Mouse (Mus musculus): ENCODE results near the gene Ciao2b.

Ciao2b gene

GRCm38 (mm10) chr8:104627065-104627740 is 14.6 kb downstream of the Ciao2b start:
- in situ Hi-C loops (cut with MboI; ENCODE audit: unreplicated experiment in 2 of 2): no loop called here

- in situ Hi-C loops (cut with MboI; ENCODE audit: unreplicated experiment in 2 of 2): no loop called here
Measured at GRCm38 (mm10) chr8:104624161-104624560, 17.6 kb downstream of the Ciao2b start, which contains the start of gene Cdh16. Gene Cdh16 (minus strand): TSS chr8:104624396.

- in situ Hi-C loops (cut with MboI; ENCODE audit: unreplicated experiment in 2 of 2): no loop called here
Measured at GRCm38 (mm10) chr8:104620765-104621164, 21.0 kb downstream of the Ciao2b start.

GRCm38 (mm10) chr8:104613119-104613518 is 28.6 kb downstream of the Ciao2b start:
- in situ Hi-C loops (cut with MboI; ENCODE audit: unreplicated experiment in 2 of 2): loop anchor here in 1 of 2 experiments (10.0 kb wide), 1 partner anchor 492 kb away; no protein-coding TSS in a partner anchor

- in situ Hi-C loops (cut with MboI; ENCODE audit: unreplicated experiment in 2 of 2): loop anchor here in 1 of 2 experiments (10.0 kb wide), 1 partner anchor 493 kb away; no protein-coding TSS in a partner anchor
Measured at GRCm38 (mm10) chr8:104611613-104612012, 30.2 kb downstream of the Ciao2b start.

GRCm38 (mm10) chr8:104610185-104610766 is 31.5 kb downstream of the Ciao2b start:
- in situ Hi-C loops (cut with MboI; ENCODE audit: unreplicated experiment in 2 of 2): loop anchor here in 1 of 2 experiments (10.0 kb wide), 1 partner anchor 495 kb away; no protein-coding TSS in a partner anchor

GRCm38 (mm10) chr8:104609222-104609621 is 32.5 kb downstream of the Ciao2b start:
- in situ Hi-C loops (cut with MboI; ENCODE audit: unreplicated experiment in 2 of 2): loop anchor here in 1 of 2 experiments (10.0 kb wide), 2 partner anchors 136 to 416 kb away; no protein-coding TSS in a partner anchor

- in situ Hi-C loops (cut with MboI; ENCODE audit: unreplicated experiment in 2 of 2): loop anchor here in 1 of 2 experiments (10.0 kb wide), 2 partner anchors 137 to 417 kb away; no protein-coding TSS in a partner anchor
Measured at GRCm38 (mm10) chr8:104607944-104608343, 33.8 kb downstream of the Ciao2b start.

GRCm38 (mm10) chr8:104606329-104606728 is 35.4 kb downstream of the Ciao2b start:
- in situ Hi-C loops (cut with MboI; ENCODE audit: unreplicated experiment in 2 of 2): loop anchor here in 1 of 2 experiments (10.0 kb wide), 2 partner anchors 138 to 418 kb away; no protein-coding TSS in a partner anchor

GRCm38 (mm10) chr8:104603245-104603593 is 38.5 kb downstream of the Ciao2b start:
- in situ Hi-C loops (cut with MboI; ENCODE audit: unreplicated experiment in 2 of 2): loop anchor here in 1 of 2 experiments (5.0 to 10.0 kb wide), 3 partner anchors 39 to 422 kb away; partner anchors contain the start of gene Ciao2b

GRCm38 (mm10) chr8:104602468-104603244 is 39.1 kb downstream of the Ciao2b start:
- in situ Hi-C loops (cut with MboI; ENCODE audit: unreplicated experiment in 2 of 2): loop anchor here in 1 of 2 experiments (5.0 to 10.0 kb wide), 3 partner anchors 40 to 422 kb away; partner anchors contain the start of gene Ciao2b

GRCm38 (mm10) chr8:104601941-104602371 is 39.8 kb downstream of the Ciao2b start:
- in situ Hi-C loops (cut with MboI; ENCODE audit: unreplicated experiment in 2 of 2): loop anchor here in 1 of 2 experiments (5.0 to 10.0 kb wide), 3 partner anchors 40 to 423 kb away; partner anchors contain the start of gene Ciao2b

GRCm38 (mm10) chr8:104601386-104601785 is 40.4 kb downstream of the Ciao2b start:
- in situ Hi-C loops (cut with MboI; ENCODE audit: unreplicated experiment in 2 of 2): loop anchor here in 1 of 2 experiments (5.0 to 10.0 kb wide), 3 partner anchors 41 to 423 kb away; partner anchors contain the start of gene Ciao2b

GRCm38 (mm10) chr8:104598496-104598895 is 43.3 kb downstream of the Ciao2b start:
- in situ Hi-C loops (cut with MboI; ENCODE audit: unreplicated experiment in 2 of 2): no loop called here

- in situ Hi-C loops (cut with MboI; ENCODE audit: unreplicated experiment in 2 of 2): no loop called here
Measured at GRCm38 (mm10) chr8:104597656-104598055, 44.1 kb downstream of the Ciao2b start.

GRCm38 (mm10) chr8:104595773-104596536 is 45.8 kb downstream of the Ciao2b start:
- in situ Hi-C loops (cut with MboI; ENCODE audit: unreplicated experiment in 2 of 2): no loop called here

- in situ Hi-C loops (cut with MboI; ENCODE audit: unreplicated experiment in 2 of 2): loop anchor here in 1 of 2 experiments (5.0 kb wide), 1 partner anchor 48 kb away; the partner anchor contains the start of gene Ciao2b
Measured at GRCm38 (mm10) chr8:104594611-104595362, 47.0 kb downstream of the Ciao2b start.

- in situ Hi-C loops (cut with MboI; ENCODE audit: unreplicated experiment in 2 of 2): loop anchor here in 1 of 2 experiments (5.0 kb wide), 1 partner anchor 49 kb away; the partner anchor contains the start of gene Ciao2b
Measured at GRCm38 (mm10) chr8:104593536-104594325, 48.0 kb downstream of the Ciao2b start.

Measured in v-Abl transformed pro-B cells (cell line).